Comparison of ENCODE assay signal across 8 mouse cellular contexts in the genomic region with DNA sequence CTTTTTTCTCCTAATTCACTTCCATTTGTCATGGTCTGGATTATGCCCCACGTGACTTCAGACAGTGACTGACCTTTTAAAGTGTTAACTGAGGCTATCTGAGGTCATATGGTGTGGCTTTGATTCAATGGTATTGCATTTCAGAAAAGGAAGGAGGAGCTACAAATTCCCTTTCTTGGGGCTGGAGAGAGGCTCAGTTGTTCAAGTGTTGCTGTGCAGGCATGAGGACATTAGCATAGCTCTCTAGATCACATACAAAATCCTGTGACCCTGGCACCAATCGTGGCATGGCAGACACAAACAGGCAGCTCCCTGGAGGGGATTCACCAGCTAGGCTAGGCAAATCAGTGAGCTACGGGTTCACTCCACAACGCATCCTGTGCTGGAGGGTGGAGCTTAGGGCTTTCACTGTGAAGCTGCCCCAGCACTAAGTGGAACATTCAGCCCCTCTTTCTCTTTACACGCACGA.
DNase-seq lines count a peak whose midpoint lies in the region; ATAC-seq and TF ChIP-seq lines count a peak whose summit lies in the region.

No protein-coding gene starts in this region.

- peak; percentile 99 for ATAC-seq in CD4-positive, CD25-positive, alpha-beta regulatory T cell, adult 4 months
- ATAC-seq in heart, embryonic 14.5 days (ENCODE audit: insufficient number of reproducible peaks, insufficient read depth, low FRiP score, low read depth), result no peak
- ATAC-seq in liver, postnatal 0 days, result peak; percentile 75
- no peak for ATAC-seq in erythroid progenitor cell, adult 5-6 weeks (replicated peaks; ENCODE audit: low FRiP score, poor library complexity, severe bottlenecking)
- ATAC-seq in intestine, postnatal 0 days, result no peak

- H3K4me1 ChIP-seq in heart, embryonic 14.5 days (ENCODE audit: control insufficient read depth in 2 of 2, insufficient read depth in 2 of 2, low read length in 2 of 2), result peaks cover 4 to 8% of the 10 kb centered on the region in 2 experiments; a peak in 3 of 4 replicates
- peaks cover 5% of the 10 kb centered on the region; the same call in 1 of the 2 replicates for H3K4me1 ChIP-seq in liver, postnatal 0 days (ENCODE audit: insufficient read depth)
- H3K4me1 ChIP-seq in intestine, postnatal 0 days (replicated peaks; ENCODE audit: control insufficient read depth, insufficient read depth, low read length), result no peaks in the 10 kb centered on the region

- peak overlapping the region; percentile 21; the same call in 1 of the 2 replicates for H3K9ac ChIP-seq in heart, embryonic 14.5 days (ENCODE audit: low read length)
- H3K9ac ChIP-seq in liver, postnatal 0 days (replicated peaks), result no peak overlapping the region
- no peak overlapping the region for H3K9ac ChIP-seq in intestine, postnatal 0 days (ENCODE audit: low read depth, low read length)

- intact Hi-C loops in gastrocnemius, postnatal 36 days (cut with DNase I), result no loop called here

- no peak for TF ChIP-seq CTCF in liver, postnatal 0 days (IDR thresholded peaks at IDR 0.05; ENCODE audit: low read depth)
- TF ChIP-seq CTCF in intestine, postnatal 0 days (IDR thresholded peaks at IDR 0.05; ENCODE audit: low read depth), result no peak

- H3K4me2 ChIP-seq in heart, embryonic 14.5 days (ENCODE audit: low read length), result peak overlapping the region; percentile 40
- H3K4me2 ChIP-seq in liver, postnatal 0 days (ENCODE audit: low read depth, low read length), result no peak overlapping the region; the same call in 1 of the 2 replicates
- H3K4me2 ChIP-seq in intestine, postnatal 0 days (replicated peaks; ENCODE audit: low read depth), result no peak overlapping the region; the same call in 1 of the 2 replicates

- H3K27ac ChIP-seq in heart, embryonic 14.5 days (replicated peaks in 1 of 2; ENCODE audit: control insufficient read depth in 1 of 2, insufficient read depth in 1 of 2, low read depth in 2 of 2, low read length in 2 of 2), result 0 out of 4 replicates have a peak overlapping the region, but pooled peaks of 1 of the 2 experiments have one; percentile 8
- peak overlapping the region; percentile 22; the same call in 1 of the 2 replicates for H3K27ac ChIP-seq in liver, postnatal 0 days (ENCODE audit: low read depth)
- H3K27ac ChIP-seq in intestine, postnatal 0 days (ENCODE audit: low read depth, low read length), result no peak overlapping the region

- 6% methylated on average over 6 of the region's 6 CpGs for WGBS in heart, embryonic 14.5 days
- WGBS in liver, postnatal 0 days (ENCODE audit: insufficient replicate concordance), result 21% methylated on average over 6 of the region's 6 CpGs
- 15% methylated on average over 6 of the region's 6 CpGs for WGBS in intestine, postnatal 0 days

- no peak for TF ChIP-seq EP300 in liver, postnatal 0 days (IDR thresholded peaks at IDR 0.05; ENCODE audit: low read depth)

- H3K27me3 ChIP-seq in heart, embryonic 14.5 days (ENCODE audit: control insufficient read depth, insufficient read depth, low read length), result no peaks in the 10 kb centered on the region
- no peaks in the 10 kb centered on the region for H3K27me3 ChIP-seq in liver, postnatal 0 days (ENCODE audit: insufficient read depth, low read length)
- H3K27me3 ChIP-seq in intestine, postnatal 0 days (replicated peaks; ENCODE audit: control insufficient read depth, insufficient read depth, low read length), result no peaks in the 10 kb centered on the region

- peak; percentile 18 for DNase-seq in gastrocnemius, postnatal 10 days
- no peak for DNase-seq in gastrocnemius, postnatal 36 days
- no peak for DNase-seq in liver, postnatal 0 days
- DNase-seq in cerebellum, postnatal 36 days, result no peak

- no peak overlapping the region for H3K4me3 ChIP-seq in heart, embryonic 14.5 days (ENCODE audit: control insufficient read depth in 1 of 2, insufficient read depth in 1 of 2, low read depth in 1 of 2, low read length in 2 of 2)
- H3K4me3 ChIP-seq in liver, postnatal 0 days (ENCODE audit: low read depth, low read length), result no peak overlapping the region
- H3K4me3 ChIP-seq in intestine, postnatal 0 days (ENCODE audit: low read depth, low read length), result no peak overlapping the region

- H3K36me3 ChIP-seq in heart, embryonic 14.5 days (ENCODE audit: control insufficient read depth, insufficient read depth, low read length), result no peaks in the 10 kb centered on the region
- no peaks in the 10 kb centered on the region for H3K36me3 ChIP-seq in liver, postnatal 0 days (replicated peaks; ENCODE audit: insufficient read depth, low read length)
- no peaks in the 10 kb centered on the region for H3K36me3 ChIP-seq in intestine, postnatal 0 days (ENCODE audit: control insufficient read depth, insufficient read depth)

- no peaks in the 10 kb centered on the region for H3K9me3 ChIP-seq in heart, embryonic 14.5 days (ENCODE audit: control insufficient read depth, low read length)
- no peaks in the 10 kb centered on the region for H3K9me3 ChIP-seq in liver, postnatal 0 days (ENCODE audit: low read length)
- H3K9me3 ChIP-seq in intestine, postnatal 0 days (ENCODE audit: control insufficient read depth), result no peaks in the 10 kb centered on the region

Comparison
In these comparisons a context has a peak if more than half of its experiments do, and no peak if none do; other contexts are left out.
1. ATAC-seq: peak in CD4-positive, CD25-positive, alpha-beta regulatory T cell, adult 4 months (single experiment) and liver, postnatal 0 days (single experiment); none in heart, embryonic 14.5 days (single experiment), erythroid progenitor cell, adult 5-6 weeks (single experiment) and intestine, postnatal 0 days (single experiment).